Mouse (Mus musculus): ENCODE results near the gene Tmem8b. TPM values are rescaled to one million over a fixed set of nuclear protein-coding genes. Genes with fewer than 3 reads are reported as not detected.

Tmem8b gene
- total RNA-seq, 1 experiment: 1.4 TPM

DNA sequence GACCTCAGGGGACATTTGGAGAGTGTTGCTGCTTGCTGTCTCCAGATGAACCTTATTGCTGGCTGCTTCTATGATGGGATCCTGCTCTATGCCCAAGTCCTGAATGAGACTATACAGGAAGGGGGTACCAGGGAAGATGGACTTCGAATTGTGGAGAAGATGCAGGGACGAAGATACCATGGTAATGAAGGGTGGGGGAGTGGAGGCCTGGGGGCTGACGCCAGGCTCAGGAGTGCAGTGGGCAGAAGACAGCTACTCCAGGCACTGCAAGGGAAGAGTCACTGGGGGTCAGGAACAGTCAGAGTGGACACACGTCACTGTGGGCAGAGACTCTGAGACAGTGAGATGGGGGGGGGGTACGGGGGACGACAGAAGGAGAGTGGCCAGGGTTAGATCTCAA, 28.3 kb upstream of the Tmem8b start:
- Histone ChIP-seq H3K36me3 (ENCODE audit: control insufficient read depth, insufficient read depth, low read length, poor library complexity, severe bottlenecking) (no peaks in the 10 kb centered on the region), H3K4me3 (ENCODE audit: insufficient read depth in 1 of 2, low read depth in 1 of 2, low read length in 2 of 2, poor library complexity in 1 of 2, severe bottlenecking in 1 of 2) (no peak overlapping the region), H3K4me1 (ENCODE audit: control insufficient read depth in 2 of 2, insufficient read depth in 2 of 2, low read length in 2 of 2, poor library complexity in 1 of 2) (no peaks in the 10 kb centered on the region), H3K9me3 (ENCODE audit: control insufficient read depth, insufficient read depth, low read depth, low read length) (no peaks in the 10 kb centered on the region), H3K9ac (ENCODE audit: insufficient read depth, low read depth, low read length, poor library complexity, severe bottlenecking) (no peak overlapping the region), H3K27ac (ENCODE audit: insufficient read depth, low read depth, low read length, poor library complexity, severe bottlenecking) (no peak overlapping the region)
- TF ChIP-seq MAFK (IDR thresholded peaks at IDR 0.05; ENCODE audit: insufficient read depth, low read depth, low read length): no peak
- TF ChIP-seq HCFC1 (IDR thresholded peaks at IDR 0.05; ENCODE audit: borderline replicate concordance, insufficient read depth, low read length): no peak
- TF ChIP-seq ZNF384 (IDR thresholded peaks at IDR 0.05; ENCODE audit: low read depth, low read length): no peak
- no peak for TF ChIP-seq CHD2 (IDR thresholded peaks at IDR 0.05; ENCODE audit: low read depth, low read length)
- TF ChIP-seq ZC3H11A (IDR thresholded peaks at IDR 0.05; ENCODE audit: borderline replicate concordance, low read depth, low read length): no peak
- DNase-seq (ENCODE audit: low read depth, low spot score): no peak
- in situ Hi-C loops (cut with MboI; ENCODE audit: low sequenced_read_pairs in 2 of 2, unreplicated experiment in 2 of 2): no loop called here

DNA sequence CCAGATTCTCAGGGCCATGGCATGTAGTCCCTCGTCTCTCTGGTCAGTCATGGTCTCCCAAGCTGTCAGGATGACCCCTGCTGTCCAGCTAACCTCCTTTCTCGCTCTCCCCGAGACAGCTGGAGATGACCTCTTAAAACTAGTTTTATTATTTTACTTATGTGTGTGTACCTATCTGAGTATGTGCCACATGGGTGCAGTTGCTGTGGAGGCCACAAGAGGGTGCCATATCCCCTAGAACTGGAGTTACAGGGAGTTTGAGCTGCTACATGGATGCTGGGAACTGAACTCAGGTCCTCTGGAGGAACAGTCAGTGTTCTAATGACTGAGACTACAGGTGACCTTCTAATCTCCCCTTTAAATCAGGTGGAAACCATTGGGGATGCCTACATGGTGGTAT, 19.0 kb upstream of the Tmem8b start:
- no peak overlapping the region for H3K4me3 ChIP-seq (ENCODE audit: insufficient read depth in 1 of 2, low read depth in 1 of 2, low read length in 2 of 2, poor library complexity in 1 of 2, severe bottlenecking in 1 of 2)
- no peaks in the 10 kb centered on the region for H3K36me3 ChIP-seq (ENCODE audit: control insufficient read depth, insufficient read depth, low read length, poor library complexity, severe bottlenecking)
- no peaks in the 10 kb centered on the region for H3K9me3 ChIP-seq (ENCODE audit: control insufficient read depth, insufficient read depth, low read depth, low read length)
- H3K27ac ChIP-seq (ENCODE audit: insufficient read depth, low read depth, low read length, poor library complexity, severe bottlenecking): no peak overlapping the region
- no peak for TF ChIP-seq HCFC1 (IDR thresholded peaks at IDR 0.05; ENCODE audit: borderline replicate concordance, insufficient read depth, low read length)
- no peak for TF ChIP-seq CHD2 (IDR thresholded peaks at IDR 0.05; ENCODE audit: low read depth, low read length)
- no peak for TF ChIP-seq ZC3H11A (IDR thresholded peaks at IDR 0.05; ENCODE audit: borderline replicate concordance, low read depth, low read length)
- no peak for TF ChIP-seq ZNF384 (IDR thresholded peaks at IDR 0.05; ENCODE audit: low read depth, low read length)
- no peak for TF ChIP-seq MAFK (IDR thresholded peaks at IDR 0.05; ENCODE audit: insufficient read depth, low read depth, low read length)
- in situ Hi-C loops (cut with MboI; ENCODE audit: low sequenced_read_pairs in 2 of 2, unreplicated experiment in 2 of 2): no loop called here
- H3K4me1 ChIP-seq (ENCODE audit: control insufficient read depth in 2 of 2, insufficient read depth in 2 of 2, low read length in 2 of 2, poor library complexity in 1 of 2): no peaks in the 10 kb centered on the region; a peak in 1 of 4 replicates
- H3K9ac ChIP-seq (ENCODE audit: insufficient read depth, low read depth, low read length, poor library complexity, severe bottlenecking): no peak overlapping the region
- no peak for DNase-seq (ENCODE audit: low read depth, low spot score)

DNA sequence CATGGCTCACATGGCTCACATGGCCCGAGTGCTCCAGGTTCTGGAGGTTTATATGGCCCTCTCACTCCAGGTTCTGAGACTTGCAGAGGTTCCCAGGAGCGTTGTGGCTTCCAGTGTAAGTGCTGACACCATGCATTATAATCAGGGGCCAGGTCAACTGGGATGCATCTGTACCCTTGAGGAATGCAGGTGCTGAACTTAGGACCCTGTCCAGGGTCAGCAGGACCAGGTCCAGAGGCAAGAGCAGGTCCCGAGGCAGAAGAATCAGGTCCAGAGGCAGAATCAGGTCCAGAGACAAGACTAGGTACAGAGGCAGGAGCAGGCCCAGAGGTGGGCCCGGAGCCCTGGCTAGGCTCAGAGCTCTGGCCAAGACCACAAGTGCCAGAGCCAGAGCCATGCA, 16.0 kb upstream of the Tmem8b start:
- Histone ChIP-seq H3K4me1 (ENCODE audit: control insufficient read depth in 2 of 2, insufficient read depth in 2 of 2, low read length in 2 of 2, poor library complexity in 1 of 2) (peaks cover 0 to 2% of the 10 kb centered on the region in 2 experiments; a peak in 1 of 4 replicates), H3K36me3 (ENCODE audit: control insufficient read depth, insufficient read depth, low read length, poor library complexity, severe bottlenecking) (no peaks in the 10 kb centered on the region), H3K9me3 (ENCODE audit: control insufficient read depth, insufficient read depth, low read depth, low read length) (no peaks in the 10 kb centered on the region), H3K4me3 (ENCODE audit: insufficient read depth in 1 of 2, low read depth in 1 of 2, low read length in 2 of 2, poor library complexity in 1 of 2, severe bottlenecking in 1 of 2) (no peak overlapping the region), H3K27ac (ENCODE audit: insufficient read depth, low read depth, low read length, poor library complexity, severe bottlenecking) (no peak overlapping the region), H3K9ac (ENCODE audit: insufficient read depth, low read depth, low read length, poor library complexity, severe bottlenecking) (no peak overlapping the region)
- in situ Hi-C loops (cut with MboI; ENCODE audit: low sequenced_read_pairs in 2 of 2, unreplicated experiment in 2 of 2): no loop called here
- no peak for DNase-seq (ENCODE audit: low read depth, low spot score)
- TF ChIP-seq ZNF384 (IDR thresholded peaks at IDR 0.05; ENCODE audit: low read depth, low read length) (no peak), HCFC1 (IDR thresholded peaks at IDR 0.05; ENCODE audit: borderline replicate concordance, insufficient read depth, low read length) (no peak), MAFK (IDR thresholded peaks at IDR 0.05; ENCODE audit: insufficient read depth, low read depth, low read length) (no peak), CHD2 (IDR thresholded peaks at IDR 0.05; ENCODE audit: low read depth, low read length) (no peak), ZC3H11A (IDR thresholded peaks at IDR 0.05; ENCODE audit: borderline replicate concordance, low read depth, low read length) (no peak)

DNA sequence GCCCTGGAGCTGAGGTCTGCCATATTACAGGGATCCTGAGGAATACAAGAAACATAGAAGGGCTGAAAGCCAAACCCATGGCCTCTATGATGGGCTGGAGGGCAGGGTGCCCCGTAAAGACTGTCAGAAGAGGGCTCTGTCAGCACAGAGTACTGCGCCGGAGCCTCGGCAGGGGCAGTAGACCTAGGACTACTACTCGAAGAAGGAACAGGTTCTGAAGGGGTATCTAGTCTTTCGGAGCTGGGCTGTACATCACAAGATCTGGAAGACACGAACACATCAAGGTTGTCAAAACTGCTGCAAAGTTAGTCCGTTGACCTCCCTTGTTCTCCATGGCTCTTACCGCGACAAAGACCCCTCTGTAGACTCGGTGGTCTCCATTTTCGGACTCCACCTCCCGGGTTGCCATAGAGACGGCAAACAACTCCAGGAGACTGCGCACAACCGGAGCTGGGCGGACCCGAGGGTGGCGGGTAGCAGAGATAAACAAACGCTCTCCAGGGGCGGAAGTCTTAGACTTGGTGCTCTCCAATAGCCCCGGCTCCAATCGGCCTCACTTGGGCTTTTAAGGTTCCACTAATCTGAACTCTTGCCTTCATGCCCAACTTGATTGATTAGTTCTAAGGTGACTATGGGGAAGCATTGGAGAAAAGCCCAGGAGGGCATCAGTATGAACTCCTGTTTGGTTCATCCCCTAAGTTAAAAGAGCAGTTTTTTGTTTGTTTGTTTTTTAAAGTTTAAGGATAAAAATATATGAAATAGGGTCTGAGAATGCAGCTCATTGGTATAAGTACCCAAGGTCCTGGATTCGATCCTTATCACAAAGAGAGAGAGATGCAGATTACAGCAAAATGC, 15.4 kb upstream of the Tmem8b start, which contains the start of gene Spag8:
Gene Spag8, minus strand, starts transcription at position 434 of the 855 bp plus-strand sequence.
- H3K9ac ChIP-seq (ENCODE audit: insufficient read depth, low read depth, low read length, poor library complexity, severe bottlenecking): no peak within 1 kb of the TSS
- no peak for DNase-seq (ENCODE audit: low read depth, low spot score)
- no peaks in the 10 kb centered on the region for H3K9me3 ChIP-seq (ENCODE audit: control insufficient read depth, insufficient read depth, low read depth, low read length)
- H3K36me3 ChIP-seq (ENCODE audit: control insufficient read depth, insufficient read depth, low read length, poor library complexity, severe bottlenecking): no peaks in the 10 kb centered on the region
- in situ Hi-C loops (cut with MboI; ENCODE audit: low sequenced_read_pairs in 2 of 2, unreplicated experiment in 2 of 2): no loop called here
- no peak for TF ChIP-seq CHD2 (IDR thresholded peaks at IDR 0.05; ENCODE audit: low read depth, low read length)
- no peak for TF ChIP-seq HCFC1 (IDR thresholded peaks at IDR 0.05; ENCODE audit: borderline replicate concordance, insufficient read depth, low read length)
- TF ChIP-seq MAFK (IDR thresholded peaks at IDR 0.05; ENCODE audit: insufficient read depth, low read depth, low read length): no peak
- TF ChIP-seq ZNF384 (IDR thresholded peaks at IDR 0.05; ENCODE audit: low read depth, low read length): no peak
- no peak for TF ChIP-seq ZC3H11A (IDR thresholded peaks at IDR 0.05; ENCODE audit: borderline replicate concordance, low read depth, low read length)
- H3K4me3 ChIP-seq (ENCODE audit: insufficient read depth in 1 of 2, low read depth in 1 of 2, low read length in 2 of 2, poor library complexity in 1 of 2, severe bottlenecking in 1 of 2): peak within 1 kb of the TSS; percentile 42 to 55; a peak in 3 of 4 replicates
- peaks cover 0 to 2% of the 10 kb centered on the region in 2 experiments; a peak in 1 of 4 replicates for H3K4me1 ChIP-seq (ENCODE audit: control insufficient read depth in 2 of 2, insufficient read depth in 2 of 2, low read length in 2 of 2, poor library complexity in 1 of 2)
- no peak within 1 kb of the TSS for H3K27ac ChIP-seq (ENCODE audit: insufficient read depth, low read depth, low read length, poor library complexity, severe bottlenecking)

Measured in ES-E14 (cell line).